Mouse (Mus musculus): ENCODE measurements around the gene Mef2c. TPM values are rescaled to one million over a fixed set of nuclear protein-coding genes. Genes with fewer than 3 reads are reported as not detected.

The Mef2c gene
- polyA plus RNA-seq, 1 experiment from 2014 or later = 128 TPM

GRCm38 (mm10) chr13:83600301-83600700 lies 96.5 kb downstream of the Mef2c start:
- no peak for ATAC-seq (ENCODE audit: low FRiP score, low read depth)
- H3K27me3 ChIP-seq = no peaks in the 10 kb centered on the region
- no peaks in the 10 kb centered on the region for H3K9me3 ChIP-seq
- H3K4me2 ChIP-seq (replicated peaks) = no peak overlapping the region
- peaks cover 16% of the 10 kb centered on the region for H3K4me1 ChIP-seq
- no peak overlapping the region for H3K4me3 ChIP-seq
- no peaks in the 10 kb centered on the region for H3K36me3 ChIP-seq
- no peak overlapping the region for H3K9ac ChIP-seq
- H3K27ac ChIP-seq = no peak overlapping the region

GRCm38 (mm10) chr13:83601741-83602140 lies 97.9 kb downstream of the Mef2c start:
- Histone ChIP-seq H3K9ac (no peak overlapping the region), H3K4me3 (no peak overlapping the region), H3K36me3 (no peaks in the 10 kb centered on the region), H3K9me3 (no peaks in the 10 kb centered on the region), H3K4me1 (peaks cover 17% of the 10 kb centered on the region), H3K27me3 (no peaks in the 10 kb centered on the region), H3K27ac (no peak overlapping the region), H3K4me2 (replicated peaks) (no peak overlapping the region)
- no peak for ATAC-seq (ENCODE audit: low FRiP score, low read depth)
- WGBS = 92% methylated on average over 4 of the region's 4 CpGs

- ATAC-seq (ENCODE audit: low FRiP score, low read depth) = peak; percentile 71; the same call in 1 of the 2 replicates
- Histone ChIP-seq H3K27ac (peak overlapping the region; percentile 76; the same call in 1 of the 2 replicates), H3K9ac (no peak overlapping the region), H3K27me3 (no peaks in the 10 kb centered on the region), H3K4me2 (replicated peaks) (no peak overlapping the region), H3K9me3 (no peaks in the 10 kb centered on the region), H3K4me3 (no peak overlapping the region), H3K36me3 (no peaks in the 10 kb centered on the region), H3K4me1 (peaks cover 31% of the 10 kb centered on the region)
- 40% methylated on average over 7 of the region's 7 CpGs for WGBS
Measured at GRCm38 (mm10) chr13:83603373-83604265, 99.8 kb downstream of the Mef2c start.

DNA sequence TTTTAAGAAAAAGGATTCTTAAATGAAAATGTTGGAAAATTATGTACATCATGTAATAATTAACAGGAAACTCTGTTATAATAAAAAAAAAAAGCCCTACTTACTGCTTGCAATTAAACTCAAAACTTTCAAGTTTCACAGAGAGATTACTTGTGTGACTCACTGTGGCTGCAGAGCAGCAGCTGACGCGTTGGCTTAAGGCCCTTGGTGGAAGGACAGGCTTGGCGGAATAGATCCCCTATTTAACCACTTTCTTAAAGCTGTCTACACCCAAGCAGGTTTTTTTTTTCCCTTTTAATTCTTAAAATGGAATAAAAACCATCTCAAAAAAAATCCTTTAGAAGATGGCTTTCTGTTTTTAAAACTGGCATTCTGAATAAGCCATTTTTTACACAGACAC lies 100.5 kb downstream of the Mef2c start:
- H3K27ac ChIP-seq = no peak overlapping the region; the same call in 1 of the 2 replicates
- no peaks in the 10 kb centered on the region for H3K27me3 ChIP-seq
- ATAC-seq (ENCODE audit: low FRiP score, low read depth) = no peak
- no peak overlapping the region for H3K4me2 ChIP-seq (replicated peaks)
- H3K4me3 ChIP-seq = no peak overlapping the region
- no peaks in the 10 kb centered on the region for H3K9me3 ChIP-seq
- H3K4me1 ChIP-seq = peaks cover 38% of the 10 kb centered on the region
- 23% methylated on average over 3 of the region's 3 CpGs for WGBS
- no peaks in the 10 kb centered on the region for H3K36me3 ChIP-seq
- no peak overlapping the region for H3K9ac ChIP-seq

DNA sequence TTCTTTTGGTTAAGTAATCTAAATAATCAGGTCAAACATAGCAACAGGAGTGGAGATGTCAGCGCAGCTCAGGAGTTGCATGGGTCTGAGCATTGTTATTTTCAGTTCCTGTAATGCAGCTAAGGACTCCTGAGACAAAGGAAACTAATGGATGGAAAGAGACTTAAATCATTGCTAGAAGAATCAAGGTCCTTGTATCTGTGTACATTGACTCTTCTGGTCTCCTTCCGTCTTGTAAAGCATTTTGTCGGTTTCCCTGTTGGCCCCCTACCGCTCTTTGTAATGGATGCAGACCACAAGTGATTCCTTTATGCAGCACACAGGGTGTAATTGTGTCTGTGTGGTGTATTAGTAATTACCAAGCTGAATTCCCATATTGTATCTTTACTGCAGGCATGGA lies 101.0 kb downstream of the Mef2c start:
- Histone ChIP-seq H3K9me3 (no peaks in the 10 kb centered on the region), H3K4me3 (no peak overlapping the region), H3K4me1 (peaks cover 43% of the 10 kb centered on the region), H3K9ac (no peak overlapping the region), H3K4me2 (replicated peaks) (no peak overlapping the region), H3K27ac (peak overlapping the region; percentile 67; the same call in 1 of the 2 replicates), H3K27me3 (no peaks in the 10 kb centered on the region), H3K36me3 (no peaks in the 10 kb centered on the region)
- 47% methylated on average over 4 of the region's 4 CpGs for WGBS
- no peak for ATAC-seq (ENCODE audit: low FRiP score, low read depth)

- Histone ChIP-seq H3K27me3 (no peaks in the 10 kb centered on the region), H3K4me2 (replicated peaks) (peak overlapping the region; percentile 16; the same call in 1 of the 2 replicates), H3K4me3 (no peak overlapping the region), H3K36me3 (no peaks in the 10 kb centered on the region), H3K9ac (no peak overlapping the region), H3K4me1 (peaks cover 51% of the 10 kb centered on the region), H3K9me3 (no peaks in the 10 kb centered on the region), H3K27ac (peak overlapping the region; percentile 33; the same call in 1 of the 2 replicates)
- ATAC-seq (ENCODE audit: low FRiP score, low read depth) = peak; percentile 18
- 17% methylated on average over 4 of the region's 4 CpGs for WGBS
Measured at GRCm38 (mm10) chr13:83607883-83608581, 104.2 kb downstream of the Mef2c start.

GRCm38 (mm10) chr13:83608851-83609516 lies 105.2 kb downstream of the Mef2c start:
- H3K27ac ChIP-seq = no peak overlapping the region
- H3K4me1 ChIP-seq = peaks cover 43% of the 10 kb centered on the region
- no peaks in the 10 kb centered on the region for H3K9me3 ChIP-seq
- H3K36me3 ChIP-seq = no peaks in the 10 kb centered on the region
- H3K9ac ChIP-seq = no peak overlapping the region
- no peaks in the 10 kb centered on the region for H3K27me3 ChIP-seq
- WGBS = 40% methylated on average over 3 of the region's 3 CpGs
- H3K4me2 ChIP-seq (replicated peaks) = no peak overlapping the region
- no peak for ATAC-seq (ENCODE audit: low FRiP score, low read depth)
- H3K4me3 ChIP-seq = no peak overlapping the region

- Histone ChIP-seq H3K4me3 (no peak overlapping the region), H3K27me3 (no peaks in the 10 kb centered on the region), H3K36me3 (no peaks in the 10 kb centered on the region), H3K4me2 (replicated peaks) (no peak overlapping the region), H3K27ac (no peak overlapping the region), H3K4me1 (peaks cover 42% of the 10 kb centered on the region), H3K9ac (no peak overlapping the region), H3K9me3 (no peaks in the 10 kb centered on the region)
- 35% methylated on average over 3 of the region's 3 CpGs for WGBS
- ATAC-seq (ENCODE audit: low FRiP score, low read depth) = no peak
Measured at GRCm38 (mm10) chr13:83609517-83609878, 105.7 kb downstream of the Mef2c start.

DNA sequence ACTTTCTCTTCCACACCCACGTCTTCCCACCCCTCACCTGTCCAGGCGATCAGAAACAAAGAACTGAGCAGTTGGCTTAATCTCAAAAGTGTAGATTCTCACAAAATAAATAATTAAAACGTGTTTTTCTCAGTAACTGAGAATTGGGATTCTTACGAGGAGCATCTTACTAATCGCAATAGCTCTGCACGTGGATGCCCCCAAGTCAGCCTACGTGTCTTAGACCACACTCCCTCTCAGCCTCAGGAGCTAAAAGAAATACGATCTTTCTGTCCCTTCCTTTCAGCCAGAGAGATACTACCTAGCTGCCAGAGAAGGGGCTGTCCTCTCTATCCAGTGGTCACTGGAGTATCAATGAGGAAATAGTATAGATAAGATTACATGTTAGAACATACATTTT lies 106.3 kb downstream of the Mef2c start:
- H3K27ac ChIP-seq = no peak overlapping the region
- no peak overlapping the region for H3K9ac ChIP-seq
- no peaks in the 10 kb centered on the region for H3K27me3 ChIP-seq
- no peak for ATAC-seq (ENCODE audit: low FRiP score, low read depth)
- 83% methylated on average over 8 of the region's 8 CpGs for WGBS
- no peak overlapping the region for H3K4me3 ChIP-seq
- H3K4me1 ChIP-seq = peaks cover 36% of the 10 kb centered on the region
- H3K4me2 ChIP-seq (replicated peaks) = no peak overlapping the region
- H3K36me3 ChIP-seq = no peaks in the 10 kb centered on the region; the same call in 1 of the 2 replicates
- H3K9me3 ChIP-seq = no peaks in the 10 kb centered on the region

GRCm38 (mm10) chr13:83612195-83612594 lies 108.4 kb downstream of the Mef2c start:
- Histone ChIP-seq H3K4me3 (no peak overlapping the region), H3K36me3 (no peaks in the 10 kb centered on the region; the same call in 1 of the 2 replicates), H3K27ac (no peak overlapping the region), H3K4me1 (peaks cover 35% of the 10 kb centered on the region), H3K9ac (no peak overlapping the region), H3K27me3 (no peaks in the 10 kb centered on the region), H3K9me3 (no peaks in the 10 kb centered on the region), H3K4me2 (replicated peaks) (no peak overlapping the region)
- ATAC-seq (ENCODE audit: low FRiP score, low read depth) = no peak
- 33% methylated on average over 1 of the region's 1 CpGs for WGBS

- no peak overlapping the region for H3K27ac ChIP-seq
- H3K9me3 ChIP-seq = no peaks in the 10 kb centered on the region
- no peak overlapping the region for H3K9ac ChIP-seq
- ATAC-seq (ENCODE audit: low FRiP score, low read depth) = no peak
- no peak overlapping the region for H3K4me3 ChIP-seq
- 61% methylated on average over 3 of the region's 3 CpGs for WGBS
- no peaks in the 10 kb centered on the region; the same call in 1 of the 2 replicates for H3K36me3 ChIP-seq
- no peaks in the 10 kb centered on the region for H3K27me3 ChIP-seq
- peaks cover 7% of the 10 kb centered on the region; the same call in 1 of the 2 replicates for H3K4me1 ChIP-seq
- no peak overlapping the region for H3K4me2 ChIP-seq (replicated peaks)
Measured at GRCm38 (mm10) chr13:83615875-83616274, 112.0 kb downstream of the Mef2c start.

GRCm38 (mm10) chr13:83624651-83625050 lies 120.8 kb downstream of the Mef2c start:
- Histone ChIP-seq H3K27me3 (no peaks in the 10 kb centered on the region), H3K27ac (no peak overlapping the region), H3K4me2 (replicated peaks) (no peak overlapping the region), H3K9ac (no peak overlapping the region), H3K4me1 (no peaks in the 10 kb centered on the region), H3K9me3 (no peaks in the 10 kb centered on the region), H3K36me3 (peaks cover 3% of the 10 kb centered on the region; the same call in 1 of the 2 replicates), H3K4me3 (no peak overlapping the region)
- 88% methylated on average over 4 of the region's 4 CpGs for WGBS
- ATAC-seq (ENCODE audit: low FRiP score, low read depth) = no peak
